Mouse (Mus musculus): ENCODE measurements around the gene Tecr.

DNA sequence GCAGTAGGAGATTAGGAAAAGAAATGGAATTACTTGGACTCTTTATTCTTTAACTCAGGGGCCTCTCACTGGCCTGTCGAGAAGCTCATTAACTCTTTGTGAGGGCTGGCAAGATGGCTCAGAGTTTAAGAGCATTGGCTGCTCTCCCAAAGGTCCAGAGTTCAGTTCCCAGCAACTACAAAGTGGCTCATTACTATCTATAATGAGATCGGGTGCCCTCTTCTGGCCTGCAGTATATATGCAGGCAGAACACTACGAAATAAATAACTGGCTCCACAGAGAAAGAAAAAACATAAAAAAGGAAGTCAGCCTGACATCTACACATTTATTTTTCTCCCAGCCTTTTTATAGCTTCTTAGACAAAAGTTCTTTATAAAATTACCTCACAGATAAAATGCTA, 11.4 kb downstream of the Tecr start:
- TF ChIP-seq CTCF (conservative IDR thresholded peaks at IDR 0.05; ENCODE audit: insufficient read depth, insufficient read length, low read depth, low read length), result peak; percentile 33; the same call in 1 of the 2 replicates
- TF ChIP-seq POLR2A (IDR thresholded peaks at IDR 0.05; ENCODE audit: low read depth, low read length), result no peak

All from kidney, adult 2 months (tissue).